In genomic region chr11:83327427-83327826, GRCm38 (mm10) we compare ENCODE assay signal across 7 mouse cellular contexts. TPM values are rescaled to one million over a fixed set of nuclear protein-coding genes. Genes with fewer than 3 reads are reported as not detected.
A peak's percentile ranks its signal among the peaks of the same experiment; 100 is the strongest.
DNase-seq lines count a peak whose midpoint lies in the region; ATAC-seq and TF ChIP-seq lines count a peak whose summit lies in the region.

No protein-coding gene starts in this region.

- no peak overlapping the region for H3K27ac ChIP-seq in liver, embryonic 12.5 days
- H3K27ac ChIP-seq in cerebellum, adult 2 months (ENCODE audit: insufficient read depth, low read length), result no peak overlapping the region
- H3K27ac ChIP-seq in liver, embryonic 14.5 days, result no peak overlapping the region

- DNase-seq in liver, result peak; percentile 63
- peak; percentile 28 for DNase-seq in T-cell, adult 2 months (ENCODE audit: low spot score)
- peak; percentile 40 to 52 for DNase-seq in cerebellum, adult 2 months
- peak; percentile 54 to 66 for DNase-seq in heart, postnatal 14 days
- peak; percentile 22 to 49 (median 36) for DNase-seq in liver, embryonic 14.5 days (ENCODE audit: low read depth in 3 of 3, low spot score in 3 of 3)
- DNase-seq in spleen, adult 12 weeks (ENCODE audit: low spot score), result peak; percentile 35

- TF ChIP-seq EP300 in liver, embryonic 14.5 days (IDR thresholded peaks at IDR 0.05; ENCODE audit: low read depth), result no peak

- H3K27me3 ChIP-seq in liver, embryonic 12.5 days (replicated peaks), result no peaks in the 10 kb centered on the region
- no peaks in the 10 kb centered on the region for H3K27me3 ChIP-seq in cerebellum, adult 2 months (ENCODE audit: control insufficient read depth, insufficient read depth, low read length)
- H3K27me3 ChIP-seq in liver, embryonic 14.5 days (ENCODE audit: control insufficient read depth, insufficient read depth, low read length), result no peaks in the 10 kb centered on the region

- intact Hi-C loops in heart, postnatal 14 days (cut with DNase I), result loop anchor here (2.0 kb wide), 1 partner anchor 97 kb away; no protein-coding TSS in a partner anchor

- no peak for TF ChIP-seq POLR2A in cerebellum, adult 2 months (IDR thresholded peaks at IDR 0.05; ENCODE audit: borderline replicate concordance, insufficient read depth, low read length)

- H3K4me2 ChIP-seq in liver, embryonic 12.5 days, result no peak overlapping the region
- H3K4me2 ChIP-seq in liver, embryonic 14.5 days (ENCODE audit: low read depth), result no peak overlapping the region

- H3K9me3 ChIP-seq in liver, embryonic 12.5 days (replicated peaks), result no peaks in the 10 kb centered on the region
- H3K9me3 ChIP-seq in liver, embryonic 14.5 days (ENCODE audit: control insufficient read depth, low read length), result no peaks in the 10 kb centered on the region

- no peak for ATAC-seq in liver, embryonic 12.5 days
- no peak for ATAC-seq in liver, embryonic 14.5 days (ENCODE audit: insufficient read depth)

- no peak overlapping the region for H3K9ac ChIP-seq in liver, embryonic 12.5 days
- no peak overlapping the region for H3K9ac ChIP-seq in liver, embryonic 14.5 days (replicated peaks)

- 0 out of 2 replicates have a peak, but pooled peaks have one; percentile 12 for TF ChIP-seq CTCF in cerebellum, adult 2 months (IDR thresholded peaks at IDR 0.05; ENCODE audit: borderline replicate concordance, insufficient read depth, low read depth, low read length)
- TF ChIP-seq CTCF in liver, embryonic 14.5 days (IDR thresholded peaks at IDR 0.05; ENCODE audit: low read depth), result peak; percentile 57

- no peak overlapping the region for H3K4me3 ChIP-seq in liver, embryonic 12.5 days
- no peak overlapping the region for H3K4me3 ChIP-seq in cerebellum, adult 2 months (replicated peaks; ENCODE audit: insufficient read depth, low read depth, low read length)
- H3K4me3 ChIP-seq in liver, embryonic 14.5 days (ENCODE audit: insufficient read depth in 1 of 2, low read depth in 2 of 2, low read length in 2 of 2), result no peak overlapping the region

- peaks cover 74% of the 10 kb centered on the region for H3K36me3 ChIP-seq in liver, embryonic 12.5 days
- H3K36me3 ChIP-seq in liver, embryonic 14.5 days (replicated peaks; ENCODE audit: control insufficient read depth, insufficient read depth, low read depth), result peaks cover 37% of the 10 kb centered on the region

- WGBS in liver, embryonic 12.5 days (ENCODE audit: insufficient replicate concordance), result 61% methylated on average over 3 of the region's 3 CpGs
- 61% methylated on average over 3 of the region's 3 CpGs for WGBS in cerebellum, adult 2 months
- WGBS in liver, embryonic 14.5 days (ENCODE audit: insufficient replicate concordance), result 59% methylated on average over 3 of the region's 3 CpGs

- H3K4me1 ChIP-seq in liver, embryonic 12.5 days, result no peaks in the 10 kb centered on the region
- no peaks in the 10 kb centered on the region for H3K4me1 ChIP-seq in cerebellum, adult 2 months (ENCODE audit: control insufficient read depth, insufficient read depth, low read length)
- H3K4me1 ChIP-seq in liver, embryonic 14.5 days (replicated peaks; ENCODE audit: control insufficient read depth in 2 of 2, insufficient read depth in 2 of 2, low read length in 1 of 2), result no peaks in the 10 kb centered on the region

RNA-seq across cellular contexts. Expression of gene Pex12, which starts 25.0 kb away (rescaled TPM):
- 8.2 and 8.3 TPM in 2 replicates for polyA plus RNA-seq in liver, embryonic 12.5 days (2016; fragmentation: Nextera tagmentation; extraction: Ambion mirVana)
- polyA plus RNA-seq in cerebellum, adult 2 months (2012; rRNA removed), result 8.6 and 9.8 TPM in 2 replicates
- total RNA-seq in heart, postnatal 14 days (2021), result 10 to 100 TPM in 1 of 2 experiments, 1 to 10 TPM in 1; 9.3 to 13.6 TPM
- 3.1 and 3.4 TPM in 2 replicates for polyA plus RNA-seq in liver, embryonic 14.5 days (2012; rRNA removed)
- 4.2 and 4.8 TPM in 2 replicates for polyA plus RNA-seq in liver, embryonic 14.5 days (2014; fragmentation: Nextera tagmentation; extraction: Ambion mirVana)

RNA-seq across cellular contexts. Expression of gene Ap2b1, which starts 28.6 kb away (rescaled TPM):
- 32.8 and 33.4 TPM in 2 replicates for polyA plus RNA-seq in liver, embryonic 12.5 days (2016; fragmentation: Nextera tagmentation; extraction: Ambion mirVana)
- polyA plus RNA-seq in cerebellum, adult 2 months (2012; rRNA removed), result 116 and 117 TPM in 2 replicates
- total RNA-seq in heart, postnatal 14 days (2021), result 10 to 100 TPM; 52.6 to 58.6 TPM
- 10.5 and 11.7 TPM in 2 replicates for polyA plus RNA-seq in liver, embryonic 14.5 days (2012; rRNA removed)
- 20.9 and 22.3 TPM in 2 replicates for polyA plus RNA-seq in liver, embryonic 14.5 days (2014; fragmentation: Nextera tagmentation; extraction: Ambion mirVana)

RNA-seq across cellular contexts. Expression of gene Slfn14, which starts 40.9 kb away (rescaled TPM):
- 14.5 and 15.6 TPM in 2 replicates for polyA plus RNA-seq in liver, embryonic 12.5 days (2016; fragmentation: Nextera tagmentation; extraction: Ambion mirVana)
- 0.03 TPM in 1 of 2 replicates, not detected in the other for polyA plus RNA-seq in cerebellum, adult 2 months (2012; rRNA removed)
- total RNA-seq in heart, postnatal 14 days (2021), result under 1 TPM; 0.07 to 0.19 TPM
- polyA plus RNA-seq in liver, embryonic 14.5 days (2012; rRNA removed), result 11.4 and 15.4 TPM in 2 replicates
- polyA plus RNA-seq in liver, embryonic 14.5 days (2014; fragmentation: Nextera tagmentation; extraction: Ambion mirVana), result 29.3 and 30.4 TPM in 2 replicates

Comparison
In these comparisons a context has a peak if more than half of its experiments do, and no peak if none do; other contexts are left out.
1. RNA of gene Slfn14, which starts 40.9 kb away (polyA plus RNA-seq): 11.4 to 30.4 TPM in liver, embryonic 14.5 days and 14.5 to 15.6 TPM in liver, embryonic 12.5 days; 0.03 TPM in cerebellum, adult 2 months; every median in the first group is over 10 times any median in the second.
2. Peak in every context shown above with its lines, with median percentiles within 50 percentile points of each other: DNase-seq.